Comparison of ENCODE assay signal across 8 mouse cellular contexts in genomic region chr5:31696971-31697643, GRCm38 (mm10). TPM values are rescaled to one million over a fixed set of nuclear protein-coding genes. Genes with fewer than 3 reads are reported as not detected.
DNase-seq lines count a peak whose midpoint lies in the region; ATAC-seq and TF ChIP-seq lines count a peak whose summit lies in the region.

TSS of gene Rbks (minus strand) at chr5:31697627.

- TF ChIP-seq POLR2A in ES-Bruce4 (IDR thresholded peaks at IDR 0.05; ENCODE audit: insufficient read depth, low read length): no peak
- TF ChIP-seq POLR2A in small intestine, adult 2 months (IDR thresholded peaks at IDR 0.05; ENCODE audit: low read depth, low read length): no peak

- WGBS in heart, embryonic 12.5 days: 8% methylated on average over 18 of the region's 18 CpGs
- 8% methylated on average over 18 of the region's 18 CpGs for WGBS in forebrain, embryonic 11.5 days
- WGBS in limb, embryonic 15.5 days: 6% methylated on average over 17 of the region's 18 CpGs
- 4% methylated on average over 18 of the region's 18 CpGs for WGBS in small intestine, adult 2 months

- H3K4me1 ChIP-seq in heart, embryonic 12.5 days (replicated peaks): peaks cover 6% of the 10 kb centered on the region
- H3K4me1 ChIP-seq in ES-Bruce4 (ENCODE audit: control insufficient read depth, insufficient read depth, low read length): no peaks in the 10 kb centered on the region
- no peaks in the 10 kb centered on the region for H3K4me1 ChIP-seq in forebrain, embryonic 11.5 days (replicated peaks; ENCODE audit: control insufficient read depth, insufficient read depth, low read length)
- H3K4me1 ChIP-seq in limb, embryonic 15.5 days: peaks cover 7% of the 10 kb centered on the region
- H3K4me1 ChIP-seq in small intestine, adult 2 months (ENCODE audit: control insufficient read depth, insufficient read depth, insufficient read length, low read length): no peaks in the 10 kb centered on the region

- H3K4me3 ChIP-seq in heart, embryonic 12.5 days: peak within 1 kb of the TSS; percentile 90
- H3K4me3 ChIP-seq in ES-Bruce4 (ENCODE audit: low read depth, low read length): peak within 1 kb of the TSS; percentile 92
- H3K4me3 ChIP-seq in forebrain, embryonic 11.5 days (ENCODE audit: low read depth, low read length): peak within 1 kb of the TSS; percentile 72
- H3K4me3 ChIP-seq in limb, embryonic 15.5 days: peak within 1 kb of the TSS; percentile 81
- peak within 1 kb of the TSS; percentile 66 for H3K4me3 ChIP-seq in small intestine, adult 2 months (ENCODE audit: low read depth, low read length)

- intact Hi-C loops in heart, postnatal 10 days (cut with DNase I): loop anchor here (2.0 to 5.0 kb wide), 4 partner anchors 50 to 440 kb away; no protein-coding TSS in a partner anchor

- TF ChIP-seq CTCF in ES-Bruce4 (IDR thresholded peaks at IDR 0.05; ENCODE audit: low read depth, low read length): no peak
- TF ChIP-seq CTCF in small intestine, adult 2 months (IDR thresholded peaks at IDR 0.05; ENCODE audit: extremely low read depth, insufficient read length, insufficient replicate concordance, low read depth, low read length): no peak

- DNase-seq in heart, postnatal 10 days: no peak
- DNase-seq in forebrain, embryonic 11.5 days (ENCODE audit: low spot score): no peak
- no peak for DNase-seq in right cerebral cortex, postnatal 25 days
- DNase-seq in MN1 (ENCODE audit: low spot score): no peak

- H3K4me2 ChIP-seq in heart, embryonic 12.5 days: peak within 1 kb of the TSS; percentile 85
- peak within 1 kb of the TSS; percentile 67 for H3K4me2 ChIP-seq in forebrain, embryonic 11.5 days (ENCODE audit: low read depth, low read length, severe bottlenecking)
- peak within 1 kb of the TSS; percentile 83 for H3K4me2 ChIP-seq in limb, embryonic 15.5 days

- H3K36me3 ChIP-seq in heart, embryonic 12.5 days: peaks cover 3% of the 10 kb centered on the region; the same call in 1 of the 2 replicates
- H3K36me3 ChIP-seq in ES-Bruce4 (ENCODE audit: control insufficient read depth, insufficient read depth, low read length, poor library complexity, severe bottlenecking): no peaks in the 10 kb centered on the region; the same call in 1 of the 2 replicates
- no peaks in the 10 kb centered on the region for H3K36me3 ChIP-seq in forebrain, embryonic 11.5 days (ENCODE audit: control insufficient read depth, insufficient read depth, low read length)
- no peaks in the 10 kb centered on the region for H3K36me3 ChIP-seq in limb, embryonic 15.5 days
- H3K36me3 ChIP-seq in small intestine, adult 2 months (ENCODE audit: control insufficient read depth, insufficient read depth, low read length): peaks cover 2% of the 10 kb centered on the region; the same call in 1 of the 2 replicates

- no peak for ATAC-seq in heart, embryonic 12.5 days (ENCODE audit: insufficient number of reproducible peaks, low FRiP score)
- ATAC-seq in forebrain, embryonic 11.5 days (replicated peaks; ENCODE audit: low FRiP score): peak; percentile 67; the same call in 1 of the 2 replicates
- no peak; the same call in 1 of the 2 replicates for ATAC-seq in limb, embryonic 15.5 days (ENCODE audit: insufficient number of reproducible peaks, low FRiP score, low TSS enrichment, low read depth)

- H3K9me3 ChIP-seq in heart, embryonic 12.5 days (replicated peaks): no peaks in the 10 kb centered on the region
- no peaks in the 10 kb centered on the region for H3K9me3 ChIP-seq in ES-Bruce4 (replicated peaks; ENCODE audit: control insufficient read depth, insufficient read depth, low read length, poor library complexity, severe bottlenecking)
- no peaks in the 10 kb centered on the region for H3K9me3 ChIP-seq in forebrain, embryonic 11.5 days (ENCODE audit: control insufficient read depth, low read length)
- H3K9me3 ChIP-seq in limb, embryonic 15.5 days: no peaks in the 10 kb centered on the region

- H3K9ac ChIP-seq in heart, embryonic 12.5 days: peak within 1 kb of the TSS; percentile 89
- peak within 1 kb of the TSS; percentile 81 for H3K9ac ChIP-seq in ES-Bruce4 (ENCODE audit: low read depth, poor library complexity, severe bottlenecking)
- peak within 1 kb of the TSS; percentile 77 for H3K9ac ChIP-seq in forebrain, embryonic 11.5 days (ENCODE audit: low read length)
- peak within 1 kb of the TSS; percentile 75 for H3K9ac ChIP-seq in limb, embryonic 15.5 days

- no peaks in the 10 kb centered on the region for H3K27me3 ChIP-seq in heart, embryonic 12.5 days (replicated peaks)
- no peaks in the 10 kb centered on the region for H3K27me3 ChIP-seq in ES-Bruce4 (ENCODE audit: control insufficient read depth, insufficient read depth, low read length, poor library complexity, severe bottlenecking)
- no peaks in the 10 kb centered on the region for H3K27me3 ChIP-seq in forebrain, embryonic 11.5 days (ENCODE audit: control insufficient read depth, insufficient read depth, low read length)
- H3K27me3 ChIP-seq in limb, embryonic 15.5 days: no peaks in the 10 kb centered on the region
- H3K27me3 ChIP-seq in small intestine, adult 2 months (ENCODE audit: control insufficient read depth, insufficient read depth, low read length): no peaks in the 10 kb centered on the region

- peak within 1 kb of the TSS; percentile 93 for H3K27ac ChIP-seq in heart, embryonic 12.5 days (ENCODE audit: poor library complexity, severe bottlenecking)
- H3K27ac ChIP-seq in ES-Bruce4 (ENCODE audit: insufficient read depth, low read length): peak within 1 kb of the TSS; percentile 69
- peak within 1 kb of the TSS; percentile 66 for H3K27ac ChIP-seq in forebrain, embryonic 11.5 days (ENCODE audit: low read depth, low read length)
- peak within 1 kb of the TSS; percentile 82 for H3K27ac ChIP-seq in limb, embryonic 15.5 days
- peak within 1 kb of the TSS; percentile 98 for H3K27ac ChIP-seq in small intestine, adult 2 months (ENCODE audit: insufficient read depth, low read depth, low read length)

- no peak for TF ChIP-seq EP300 in ES-Bruce4 (IDR thresholded peaks at IDR 0.05; ENCODE audit: insufficient read depth, low read depth, low read length)

RNA-seq across cellular contexts. Expression of gene Rbks, which starts in this region (rescaled TPM):
- 3.3 and 4.9 TPM in 2 replicates for polyA plus RNA-seq in heart, embryonic 12.5 days (2016; fragmentation: Nextera tagmentation; extraction: Ambion mirVana)
- total RNA-seq in heart, postnatal 10 days (2021): 1 to 10 TPM; 4.3 to 4.7 TPM
- polyA plus RNA-seq in ES-Bruce4 (2011; ENCODE audit: insufficient read depth, insufficient read length, low read depth, missing spikeins): 1.4 and 1.5 TPM in 2 replicates
- 3.2 and 3.4 TPM in 2 replicates for polyA plus RNA-seq in forebrain, embryonic 11.5 days (2014; fragmentation: Nextera tagmentation; extraction: Ambion mirVana)
- 2.5 and 2.9 TPM in 2 replicates for polyA plus RNA-seq in limb, embryonic 15.5 days (2015; fragmentation: Nextera tagmentation; extraction: Ambion mirVana)
- 8.7 and 15.5 TPM in 2 replicates for polyA plus RNA-seq in small intestine, adult 2 months (2012; rRNA removed)
